13 mouse cellular contexts compared by ENCODE assay signal in genomic region chr6:39808511-39808910, GRCm38 (mm10).
"Had no signal": no experiment of that assay in that cellular context is flagged by ENCODE, and none has a peak within 500 bp of the region (broad histone marks: within the 10 kb centered on the region; RNA-seq: fewer than 3 reads in every experiment).

No protein-coding gene starts in this region.

- H3K36me3 ChIP-seq: stomach, embryonic 15.5 days had no signal

- H3K27ac ChIP-seq: layer of hippocampus, adult 2 months; limb, embryonic 13.5 days; liver, embryonic 14.5 days; stomach, embryonic 15.5 days had no signal

- H3K27me3 ChIP-seq: limb, embryonic 13.5 days; stomach, embryonic 15.5 days had no signal

- H3K9ac ChIP-seq: limb, embryonic 13.5 days; liver, embryonic 14.5 days; stomach, embryonic 15.5 days had no signal

- H3K4me2 ChIP-seq: limb, embryonic 13.5 days; stomach, embryonic 15.5 days had no signal

- H3K9me3 ChIP-seq: limb, embryonic 13.5 days; stomach, embryonic 15.5 days had no signal

- H3K4me3 ChIP-seq: layer of hippocampus, adult 2 months; limb, embryonic 13.5 days; stomach, embryonic 15.5 days had no signal

- H3K4me1 ChIP-seq: stomach, embryonic 15.5 days had no signal

- DNase-seq: kidney, adult 8-10 months; kidney, postnatal 10 days; kidney, postnatal 4 days; left cerebral cortex, postnatal 4 days; lung, adult 18-20 months; right cerebral cortex, postnatal 14 days had no signal

- ATAC-seq: inflammation-experienced regulatory T-cells, adult 6 months; intestine, postnatal 0 days; midbrain, embryonic 16.5 days had no signal
